Mouse (Mus musculus) hindbrain, embryonic 11.5 days (tissue): Measurements from ENCODE around the gene Rit1. TPM values are rescaled to one million over a fixed set of nuclear protein-coding genes. Genes with fewer than 3 reads are reported as not detected.

ENCODE experiments used
- ATAC-seq: fragments of 200-750 bp; cut with Nextera tagmentation; 2 replicates; pipeline ENCODE4 v1.8.0; 2017; ENCODE audit warnings: mild to moderate bottlenecking, moderate TSS enrichment, moderate library complexity; ENCODE audit not compliant: low FRiP score
- DNase-seq: peaks from one replicate; pipeline ENCODE4 v3.0.0-alpha.2; 2015; ENCODE audit warnings: low spot score
- H3K27ac ChIP-seq: fragments of 300-500 bp; sonication (generic); 2 replicates; pipeline ENCODE4 v1.5.1; 2014; ENCODE audit warnings: mild to moderate bottlenecking, low read depth, low read length
- H3K27me3 ChIP-seq: fragments of 300-500 bp; sonication (generic); 2 replicates; pipeline ENCODE4 v1.6.1; 2014; ENCODE audit warnings: mild to moderate bottlenecking, low read length, moderate library complexity, mixed read lengths; ENCODE audit not compliant: control insufficient read depth, insufficient read depth
- H3K36me3 ChIP-seq: fragments of 300-500 bp; sonication (generic); 2 replicates; pipeline ENCODE4 v1.6.1; 2014; ENCODE audit warnings: mild to moderate bottlenecking, low read length, moderate library complexity, mixed read lengths; ENCODE audit not compliant: control insufficient read depth, insufficient read depth
- H3K4me1 ChIP-seq: fragments of 300-500 bp; sonication (generic); replicated peaks from 2 replicates; pipeline ENCODE4 v1.6.1; 2014; ENCODE audit warnings: low read length, mixed read lengths; ENCODE audit not compliant: control insufficient read depth, insufficient read depth
- H3K4me2 ChIP-seq: fragments of 300-500 bp; sonication (generic); replicated peaks from 2 replicates; pipeline ENCODE4 v1.6.1; 2014; ENCODE audit warnings: mild to moderate bottlenecking, low read depth, low read length
- H3K4me3 ChIP-seq: fragments of 300-500 bp; sonication (generic); 2 replicates; pipeline ENCODE4 v1.5.1; 2014; ENCODE audit warnings: low read depth, low read length
- H3K9ac ChIP-seq: fragments of 300-500 bp; sonication (generic); 2 replicates; pipeline ENCODE4 v1.6.1; 2014; ENCODE audit warnings: low read depth, low read length
- H3K9me3 ChIP-seq: fragments of 300-500 bp; sonication (generic); 2 replicates; pipeline ENCODE4 v1.6.1; 2016; ENCODE audit warnings: low read length; ENCODE audit not compliant: control insufficient read depth
- WGBS: fragments of 180-500 bp; shearing (Covaris S2); extraction: QIAGEN DNeasy Blood & Tissue Kit; methylation state at CpG from one replicate; pipeline ENCODE4 v1.1.7; 2014; 5-methylcytosine and 5-hydroxymethylcytosine counted together
- polyA plus RNA-seq: library from polyadenylated mRNA; unstranded; fragments of >200 nt; fragmentation: Nextera tagmentation; extraction: Ambion mirVana; gene quantifications from 2 replicates; pipeline ENCODE4 v1.2.1, GENCODE M21; 2014

Rit1 gene
- polyA plus RNA-seq, 1 experiment from 2014 or later: 48.4 TPM

DNA sequence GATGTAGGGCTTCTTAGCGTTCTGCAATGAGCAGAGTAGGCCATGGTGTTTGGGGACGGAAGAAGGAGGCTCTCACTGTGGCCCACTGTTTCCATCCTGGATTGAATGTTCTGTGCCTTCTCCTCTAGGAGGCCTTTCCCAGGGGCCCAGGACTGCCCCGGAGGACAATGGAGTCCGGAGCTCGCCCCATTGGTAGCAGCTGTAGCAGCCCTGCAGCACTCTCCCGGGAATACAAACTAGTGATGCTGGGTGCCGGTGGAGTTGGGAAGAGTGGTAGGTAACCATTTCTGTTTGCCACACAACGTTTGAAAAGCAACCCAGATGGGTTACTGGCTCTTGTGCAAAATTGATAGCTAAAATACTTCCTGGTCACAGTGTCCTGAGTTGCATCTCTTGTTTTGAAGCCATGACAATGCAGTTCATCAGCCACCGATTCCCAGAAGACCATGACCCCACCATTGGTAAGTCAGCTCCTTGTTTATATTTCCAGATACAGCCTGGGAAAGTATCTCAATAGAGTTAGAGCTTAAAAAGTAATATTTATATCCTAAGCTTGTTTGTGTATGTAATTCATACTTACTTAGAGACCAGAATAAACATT is 660 bp downstream of the Rit1 start:
- DNase-seq (no peak), ATAC-seq (peak; percentile 63)
- Histone ChIP-seq H3K4me3 (peak overlapping the region; percentile 71), H3K9ac (peak overlapping the region; percentile 70), H3K9me3 (no peaks in the 10 kb centered on the region), H3K27ac (peak overlapping the region; percentile 65; the same call in 1 of the 2 replicates), H3K4me2 (peak overlapping the region; percentile 76), H3K36me3 (0 out of 2 replicates have a peak, but pooled peaks cover 1% of the 10 kb centered on the region), H3K27me3 (no peaks in the 10 kb centered on the region), H3K4me1 (no peaks in the 10 kb centered on the region)
- WGBS: 10% methylated on average over 9 of the region's 9 CpGs

DNA sequence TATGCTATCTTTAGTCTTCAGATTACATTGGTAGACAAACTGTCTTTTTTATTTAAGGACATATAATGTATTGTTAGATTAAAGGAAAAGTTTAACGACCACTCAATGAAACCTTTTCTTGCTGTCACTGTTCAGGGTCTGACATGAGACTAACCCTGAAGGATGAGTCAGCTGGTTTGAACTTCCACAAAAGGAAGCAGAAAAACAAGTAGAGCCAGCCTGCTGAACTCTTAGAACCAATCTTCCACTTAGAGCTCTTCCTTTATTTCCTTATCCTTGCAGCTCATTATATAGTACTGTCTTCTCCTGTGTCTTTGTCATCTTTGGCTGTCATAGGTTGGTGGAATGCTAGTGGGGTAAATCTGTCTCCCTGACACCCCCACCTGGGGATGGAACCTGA is 1.2 kb downstream of the Rit1 start:
- ATAC-seq: no peak
- Histone ChIP-seq H3K9me3 (no peaks in the 10 kb centered on the region), H3K27me3 (no peaks in the 10 kb centered on the region), H3K4me1 (no peaks in the 10 kb centered on the region), H3K4me3 (no peak overlapping the region), H3K4me2 (no peak overlapping the region), H3K27ac (no peak overlapping the region), H3K9ac (no peak overlapping the region), H3K36me3 (no peaks in the 10 kb centered on the region)
- WGBS: 85% methylated on average over 1 of the region's 1 CpGs
- no peak for DNase-seq

GRCm38 (mm10) chr3:88719098-88719497 is 2.5 kb downstream of the Rit1 start:
- H3K9ac ChIP-seq: no peak overlapping the region
- no peaks in the 10 kb centered on the region for H3K9me3 ChIP-seq
- no peak for ATAC-seq
- no peak overlapping the region for H3K4me2 ChIP-seq
- H3K36me3 ChIP-seq: 0 out of 2 replicates have a peak, but pooled peaks cover 3% of the 10 kb centered on the region
- no peaks in the 10 kb centered on the region for H3K4me1 ChIP-seq
- H3K27me3 ChIP-seq: no peaks in the 10 kb centered on the region
- DNase-seq: no peak
- no peak overlapping the region for H3K27ac ChIP-seq
- 81% methylated on average over 2 of the region's 2 CpGs for WGBS
- H3K4me3 ChIP-seq: no peak overlapping the region

GRCm38 (mm10) chr3:88736556-88736955 is 19.9 kb downstream of the Rit1 start:
- Histone ChIP-seq H3K4me3 (no peak overlapping the region), H3K4me1 (no peaks in the 10 kb centered on the region), H3K27ac (no peak overlapping the region), H3K27me3 (no peaks in the 10 kb centered on the region), H3K36me3 (peaks cover 2% of the 10 kb centered on the region; the same call in 1 of the 2 replicates), H3K9me3 (no peaks in the 10 kb centered on the region), H3K4me2 (no peak overlapping the region), H3K9ac (no peak overlapping the region)
- DNase-seq (no peak), ATAC-seq (no peak)
- WGBS: 90% methylated on average over 2 of the region's 2 CpGs

DNA sequence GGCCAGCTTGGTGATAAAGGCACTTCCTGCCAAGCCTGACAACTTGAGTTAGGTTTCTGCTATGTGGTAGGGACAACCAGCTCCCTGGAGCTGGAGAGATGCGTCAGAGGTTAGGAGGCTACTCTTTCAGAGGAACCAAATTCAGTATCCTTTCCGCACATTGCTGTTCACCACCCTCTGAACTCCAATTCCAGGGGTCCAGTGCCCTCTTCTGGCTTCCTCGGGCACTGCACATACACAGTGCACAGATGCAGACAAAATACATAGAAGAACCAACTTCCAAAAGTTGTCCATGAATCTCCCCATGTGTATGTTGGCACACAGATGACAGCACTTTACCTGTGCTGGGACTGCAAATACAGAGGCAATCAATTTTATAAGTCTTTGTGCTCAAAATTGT is 22.0 kb downstream of the Rit1 start:
- H3K4me2 ChIP-seq: no peak overlapping the region
- H3K9me3 ChIP-seq: no peaks in the 10 kb centered on the region
- no peak overlapping the region for H3K9ac ChIP-seq
- H3K27me3 ChIP-seq: no peaks in the 10 kb centered on the region
- no peaks in the 10 kb centered on the region for H3K4me1 ChIP-seq
- H3K27ac ChIP-seq: no peak overlapping the region
- H3K4me3 ChIP-seq: no peak overlapping the region
- H3K36me3 ChIP-seq: peaks cover 6% of the 10 kb centered on the region; the same call in 1 of the 2 replicates
- peak; percentile 59 for DNase-seq
- no peak for ATAC-seq
- WGBS: 44% methylated on average over 3 of the region's 3 CpGs

DNA sequence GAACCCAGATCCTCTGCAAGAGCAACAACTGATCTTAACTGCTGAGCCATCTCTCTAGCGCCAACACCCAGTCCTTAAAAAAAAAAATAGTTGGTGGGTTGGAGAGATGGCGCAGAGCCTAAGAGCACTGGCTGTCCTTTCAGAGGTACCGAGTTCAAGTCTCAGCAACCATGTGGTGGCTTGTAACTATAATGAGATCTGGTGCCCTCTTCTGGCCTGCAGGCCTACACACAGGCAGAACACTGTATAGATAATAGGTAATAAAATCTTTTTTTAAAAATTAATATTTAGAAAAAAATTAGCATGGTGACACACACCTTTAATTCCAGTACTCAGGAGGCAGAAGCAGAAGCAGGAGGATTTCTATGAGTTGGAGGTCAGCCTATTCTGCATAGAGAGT is 23.5 kb downstream of the Rit1 start:
- Histone ChIP-seq H3K4me2 (no peak overlapping the region), H3K27me3 (no peaks in the 10 kb centered on the region), H3K36me3 (peaks cover 8% of the 10 kb centered on the region), H3K4me1 (no peaks in the 10 kb centered on the region), H3K27ac (no peak overlapping the region), H3K9ac (no peak overlapping the region), H3K4me3 (no peak overlapping the region), H3K9me3 (no peaks in the 10 kb centered on the region)
- DNase-seq (no peak), ATAC-seq (no peak)
- WGBS: 93% methylated on average over 3 of the region's 3 CpGs

GRCm38 (mm10) chr3:88745534-88745933 is 28.9 kb downstream of the Rit1 start:
- 90% methylated on average over 9 of the region's 9 CpGs for WGBS
- Histone ChIP-seq H3K9ac (no peak overlapping the region), H3K4me3 (no peak overlapping the region), H3K9me3 (peaks cover 10% of the 10 kb centered on the region), H3K36me3 (peaks cover 49% of the 10 kb centered on the region), H3K4me2 (no peak overlapping the region), H3K27me3 (no peaks in the 10 kb centered on the region), H3K4me1 (no peaks in the 10 kb centered on the region), H3K27ac (no peak overlapping the region)
- no peak for ATAC-seq
- DNase-seq: no peak

DNA sequence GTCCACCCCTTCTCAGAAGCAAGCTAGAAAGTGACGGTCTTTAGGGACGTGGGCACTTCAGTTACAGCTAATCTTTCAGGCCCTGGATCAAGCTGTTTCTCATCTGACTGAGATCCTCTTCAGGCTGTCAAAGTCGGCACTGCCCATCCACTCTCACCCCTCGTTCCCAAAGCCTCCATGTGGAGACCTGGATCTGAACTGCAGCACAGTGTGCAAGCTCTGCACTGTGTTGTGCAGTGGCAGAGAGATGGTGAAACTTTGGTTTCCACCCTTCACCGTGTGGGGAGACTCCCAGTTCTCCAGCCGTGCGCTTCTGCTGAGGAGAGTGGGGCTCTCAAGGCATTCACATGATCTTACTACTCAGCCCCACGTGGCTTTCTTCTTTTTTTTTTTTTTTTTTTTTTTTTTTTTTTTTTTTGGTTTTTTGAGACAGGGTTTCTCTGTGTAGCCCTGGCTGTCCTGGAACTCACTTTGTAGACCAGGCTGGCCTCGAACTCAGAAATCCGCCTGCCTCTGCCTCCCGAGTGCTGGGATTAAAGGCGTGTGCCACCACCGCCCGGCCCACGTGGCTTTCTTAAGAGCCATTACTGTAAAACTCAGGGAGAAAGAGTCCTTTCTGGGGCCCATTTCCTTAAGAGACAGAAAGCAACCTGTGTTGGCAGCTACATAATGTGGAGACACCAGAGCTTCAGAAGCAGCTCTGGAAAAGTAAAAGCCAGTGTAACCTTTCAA is 29.7 kb downstream of the Rit1 start:
- H3K27ac ChIP-seq: no peak overlapping the region
- ATAC-seq: no peak
- no peak overlapping the region for H3K4me2 ChIP-seq
- H3K4me1 ChIP-seq: no peaks in the 10 kb centered on the region
- H3K27me3 ChIP-seq: no peaks in the 10 kb centered on the region
- H3K36me3 ChIP-seq: peaks cover 52% of the 10 kb centered on the region
- WGBS: 94% methylated on average over 15 of the region's 15 CpGs
- peaks cover 10% of the 10 kb centered on the region for H3K9me3 ChIP-seq
- no peak overlapping the region for H3K9ac ChIP-seq
- DNase-seq: no peak
- H3K4me3 ChIP-seq: no peak overlapping the region

DNA sequence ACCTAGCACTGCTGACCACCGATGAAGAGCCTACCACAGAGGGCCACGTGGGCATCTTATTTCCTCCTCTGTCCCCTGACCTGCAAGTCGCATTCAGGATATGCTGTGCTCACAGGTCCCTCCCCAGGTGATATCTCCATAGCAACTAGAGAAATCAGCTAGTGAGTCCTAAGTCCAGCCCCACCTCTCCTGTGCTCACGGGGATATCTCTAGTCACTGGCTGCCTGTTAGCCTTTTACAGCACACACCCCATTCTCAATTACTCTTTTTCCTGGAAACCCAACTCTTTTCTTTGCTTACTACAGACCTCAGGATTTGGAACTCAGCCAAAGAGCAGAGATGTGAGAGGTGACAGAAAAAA is 30.2 kb downstream of the Rit1 start:
- Histone ChIP-seq H3K4me2 (no peak overlapping the region), H3K4me1 (no peaks in the 10 kb centered on the region), H3K27ac (no peak overlapping the region), H3K27me3 (no peaks in the 10 kb centered on the region), H3K4me3 (no peak overlapping the region), H3K9ac (no peak overlapping the region), H3K9me3 (peaks cover 10% of the 10 kb centered on the region), H3K36me3 (peaks cover 51% of the 10 kb centered on the region)
- 98% methylated on average over 4 of the region's 4 CpGs for WGBS
- DNase-seq: no peak
- ATAC-seq: no peak
